Mouse (Mus musculus): ENCODE results near the gene Pawr.

Gene Pawr

DNA sequence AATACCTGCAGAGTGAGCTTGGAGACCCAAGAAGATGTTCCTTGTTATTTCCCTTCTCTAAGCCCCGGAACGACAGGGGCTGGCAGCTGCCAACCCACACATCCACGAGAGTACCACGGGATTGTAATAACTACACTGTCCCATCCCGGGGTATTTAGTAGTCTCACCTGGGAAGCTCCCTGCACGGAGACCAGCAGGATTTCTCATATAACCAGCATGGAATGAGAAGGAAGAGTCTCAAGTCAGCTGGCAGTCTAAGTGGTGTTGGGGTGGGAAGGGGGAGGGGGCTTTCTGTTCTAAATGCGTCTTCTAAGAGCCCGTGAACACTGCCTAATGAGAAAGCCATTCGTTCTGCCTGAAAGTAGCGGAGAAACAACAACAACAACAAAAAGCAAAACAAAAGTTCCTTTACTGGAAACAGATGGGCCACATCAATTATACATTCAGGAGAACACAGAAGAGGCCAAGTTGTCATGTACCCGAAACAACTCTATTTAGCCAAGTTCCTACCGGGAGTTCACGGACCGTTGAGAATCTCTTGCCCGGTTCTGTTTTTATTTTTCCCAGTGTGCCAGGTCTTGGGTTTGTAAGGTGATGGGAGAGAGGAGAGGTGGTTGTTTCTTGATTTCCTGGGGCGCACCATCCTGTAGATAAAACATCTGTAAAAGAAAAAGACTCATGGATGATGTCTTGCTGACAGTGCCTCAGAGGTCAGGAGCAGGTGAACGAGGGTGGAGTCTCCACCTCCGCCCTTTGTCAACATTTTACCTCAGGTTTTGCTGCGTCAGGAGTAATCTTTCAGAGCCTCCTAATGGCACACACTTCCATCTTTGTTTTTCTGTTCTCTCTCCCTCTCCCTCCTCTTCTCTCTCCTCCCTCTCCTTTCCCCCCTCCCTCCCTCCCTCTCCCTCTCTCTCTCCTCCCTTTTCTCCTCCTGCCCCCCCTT is 112.3 kb downstream of the Pawr start:
- DNase-seq (ENCODE audit: low spot score), result no peak

DNA sequence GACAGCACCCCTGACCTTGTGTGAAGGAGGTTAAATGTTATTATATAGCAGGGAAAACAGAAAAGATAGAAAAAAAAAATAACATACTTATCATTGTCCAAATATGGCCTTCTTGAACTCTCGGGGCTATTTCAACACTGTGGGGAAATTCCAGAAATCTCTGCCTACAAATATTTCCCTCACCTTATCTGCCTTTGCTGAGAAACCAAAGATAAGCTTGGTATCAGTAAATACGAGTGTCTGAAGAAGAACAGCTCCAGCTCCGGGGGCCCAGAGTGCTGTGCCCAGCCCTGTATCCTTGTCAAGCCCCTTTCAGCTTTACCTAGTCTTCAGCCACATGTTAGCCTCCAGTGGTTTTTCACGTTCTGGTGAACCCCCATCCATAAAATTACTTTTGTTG is 113.2 kb downstream of the Pawr start:
- DNase-seq (ENCODE audit: low spot score), result no peak

DNA sequence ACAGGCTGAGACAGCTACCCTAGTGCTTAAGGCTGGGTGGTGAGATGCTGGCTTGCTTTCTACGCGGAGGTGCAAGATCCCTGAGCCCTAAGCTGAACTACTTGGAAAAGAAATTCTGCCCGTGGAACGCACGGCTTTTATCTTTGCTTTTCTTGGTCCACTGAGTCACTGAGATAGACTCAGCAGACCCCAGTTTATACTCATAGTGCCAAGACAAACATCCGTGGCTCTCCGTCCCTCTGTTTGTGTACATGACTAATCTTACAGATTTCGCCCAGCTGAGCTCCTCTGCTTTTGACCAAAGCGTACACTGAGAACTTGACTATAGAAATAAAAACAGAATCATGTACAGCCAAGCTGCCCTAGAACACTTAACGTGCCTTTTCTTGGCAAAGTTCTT is 113.7 kb downstream of the Pawr start:
- DNase-seq (ENCODE audit: low spot score), result no peak

DNA sequence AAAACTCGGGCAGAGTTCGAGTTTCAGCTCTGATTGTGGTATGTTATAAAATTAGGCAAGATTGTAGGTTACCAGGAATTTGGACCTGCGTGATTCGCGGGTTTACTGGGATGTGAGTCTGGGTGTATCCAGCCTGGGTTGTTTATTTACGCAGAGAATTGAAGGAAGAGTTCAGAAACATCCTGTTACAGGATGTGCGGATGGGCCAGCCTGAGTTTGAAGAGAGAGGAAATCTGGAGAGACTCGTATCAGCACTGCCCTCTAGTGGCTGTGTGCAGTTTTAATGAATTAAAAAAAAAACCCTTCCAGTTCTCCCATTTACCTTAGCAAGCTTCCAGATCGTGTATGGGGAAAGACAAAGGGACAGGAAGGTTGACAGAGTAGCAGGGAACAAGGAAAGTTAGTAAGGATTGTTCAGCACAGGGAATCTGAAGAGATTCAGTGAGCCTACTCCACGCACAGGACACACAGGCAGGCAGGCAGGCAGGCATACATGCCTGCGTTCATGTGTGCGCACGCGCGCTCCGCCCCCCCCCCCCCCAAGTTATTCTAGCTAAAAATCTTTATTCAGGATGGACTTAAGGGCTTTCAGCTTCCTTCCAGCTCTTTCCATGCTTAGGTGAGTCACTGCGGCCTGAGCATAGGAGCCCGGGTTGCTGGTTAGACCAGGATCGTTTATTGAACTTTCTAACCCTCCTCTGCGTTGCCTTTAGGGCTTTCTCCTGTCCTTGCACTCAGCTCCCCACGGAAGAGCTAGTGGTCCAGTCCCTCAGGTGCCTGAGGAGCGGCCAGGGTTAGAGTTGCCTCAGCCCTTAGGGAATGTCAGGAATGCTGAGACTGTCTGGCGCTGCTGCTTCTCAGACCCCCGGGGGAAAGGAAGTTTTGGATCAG is 114.4 kb downstream of the Pawr start:
- DNase-seq (ENCODE audit: low spot score), result peak; percentile 37

DNA sequence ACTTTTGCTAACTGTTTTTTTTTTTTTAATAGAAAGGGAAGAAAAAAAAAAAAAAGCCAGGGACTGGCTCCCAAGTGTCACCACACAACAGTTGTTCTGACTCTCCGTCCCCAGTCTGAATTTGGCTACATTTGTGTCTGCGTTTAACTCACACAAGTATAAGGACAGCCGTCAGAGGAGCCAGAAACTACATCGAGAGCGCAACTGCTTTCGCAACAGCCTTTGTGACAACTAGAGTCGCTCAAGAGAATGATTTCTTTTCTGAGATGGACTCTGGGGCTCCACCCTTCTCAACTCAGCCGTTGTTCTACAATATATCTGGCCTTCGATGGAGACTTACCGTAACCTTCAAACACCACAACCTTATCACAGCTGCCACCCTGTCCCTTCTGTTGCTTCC is 115.3 kb downstream of the Pawr start:
- DNase-seq (ENCODE audit: low spot score), result no peak

DNA sequence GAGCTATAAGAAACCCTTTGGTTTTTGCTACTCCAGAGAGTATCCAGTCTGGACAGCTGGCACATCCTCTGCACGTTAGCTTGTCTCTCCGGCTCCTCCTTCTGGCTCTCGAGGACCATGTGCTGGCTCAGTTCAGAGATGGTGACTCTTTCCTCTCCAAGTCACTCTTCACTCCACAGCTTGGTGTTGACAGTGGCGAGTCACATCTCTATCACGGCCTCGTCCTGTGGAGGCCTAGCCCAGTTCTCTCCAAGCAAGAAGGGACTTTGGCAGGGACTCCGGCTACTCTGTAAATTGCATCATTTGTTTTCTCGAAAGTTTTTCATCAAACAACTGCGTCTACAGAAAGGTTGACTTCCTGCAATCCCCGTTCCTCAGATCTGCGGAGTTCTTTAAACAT is 116.5 kb downstream of the Pawr start:
- DNase-seq (ENCODE audit: low spot score), result no peak

DNA sequence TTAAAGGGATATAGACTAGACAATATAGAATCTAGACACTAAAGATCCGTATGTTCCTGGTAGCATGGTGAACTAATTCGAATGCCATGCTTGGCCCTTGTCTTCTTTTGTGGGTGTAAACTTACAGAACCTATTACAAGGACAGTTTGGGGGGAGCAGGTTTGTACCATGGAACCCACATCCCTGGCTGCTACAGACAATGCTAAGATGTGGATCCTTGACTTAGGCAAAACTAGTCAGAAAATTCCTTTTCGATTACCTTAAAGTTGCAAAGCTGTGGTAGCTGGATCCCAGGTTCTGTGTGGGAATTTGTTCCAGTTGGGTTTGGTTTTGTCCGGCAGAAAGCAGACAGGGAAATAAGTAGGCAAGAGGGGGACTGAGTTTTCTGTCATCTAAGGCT is 118.5 kb downstream of the Pawr start:
- DNase-seq (ENCODE audit: low spot score), result no peak

DNA sequence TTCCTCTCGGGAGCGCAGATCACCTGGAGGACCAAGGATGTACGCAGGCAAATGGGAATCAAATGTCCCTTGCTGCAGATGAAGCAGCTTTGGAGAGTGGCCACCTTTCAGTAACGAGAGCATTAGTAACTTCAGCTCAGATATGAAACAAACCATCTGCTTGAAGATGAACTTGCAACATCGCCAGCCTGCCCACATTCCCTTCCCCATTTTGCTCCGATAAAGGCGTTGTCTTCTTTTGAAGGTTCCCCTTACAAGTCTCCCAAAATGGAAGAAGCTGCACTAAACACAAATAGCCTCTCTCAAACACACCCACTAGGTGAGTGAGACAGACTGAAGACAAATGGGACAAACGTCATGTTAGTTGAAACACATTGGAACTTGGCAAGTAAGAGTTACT is 119.6 kb downstream of the Pawr start:
- DNase-seq (ENCODE audit: low spot score), result no peak

DNA sequence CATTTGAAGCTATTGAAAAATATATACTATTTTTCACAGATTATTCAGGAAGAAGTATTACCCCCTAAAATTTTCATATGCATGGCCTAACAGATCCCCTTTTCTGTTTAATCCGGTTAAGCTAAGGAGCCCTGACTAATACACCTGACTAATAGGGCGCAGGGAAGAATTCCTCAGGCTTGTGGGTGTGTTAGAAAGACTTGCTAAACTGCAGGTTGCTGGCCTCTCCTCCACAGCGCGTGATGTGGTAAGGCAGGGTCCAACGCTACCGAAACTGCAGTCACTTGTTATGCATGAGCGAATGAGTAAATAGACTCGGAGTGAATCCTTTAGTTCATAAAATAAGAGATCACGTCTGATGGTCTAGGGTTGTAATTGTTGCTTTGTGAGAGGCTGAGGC is 120.5 kb downstream of the Pawr start:
- DNase-seq (ENCODE audit: low spot score), result no peak

DNA sequence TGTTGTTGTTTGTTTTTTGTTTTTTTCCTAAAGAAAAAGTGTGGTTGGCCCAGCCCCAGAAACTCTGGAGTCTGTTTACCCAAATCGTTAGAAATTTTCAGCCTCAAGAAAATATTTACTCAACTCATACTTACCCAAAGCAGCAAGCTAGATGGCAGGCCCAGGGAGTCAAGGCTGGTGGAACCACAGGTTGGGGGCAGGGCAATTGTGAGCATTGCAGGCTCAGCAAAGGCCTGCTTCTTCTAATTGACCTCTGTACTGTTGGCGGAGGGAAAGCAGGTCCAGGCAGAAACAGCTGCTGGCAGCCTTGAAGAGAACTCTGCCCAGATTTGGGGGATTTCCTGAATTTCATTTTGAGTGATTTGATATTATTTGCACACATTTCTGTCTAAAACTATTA is 121.6 kb downstream of the Pawr start:
- no peak for DNase-seq (ENCODE audit: low spot score)

DNA sequence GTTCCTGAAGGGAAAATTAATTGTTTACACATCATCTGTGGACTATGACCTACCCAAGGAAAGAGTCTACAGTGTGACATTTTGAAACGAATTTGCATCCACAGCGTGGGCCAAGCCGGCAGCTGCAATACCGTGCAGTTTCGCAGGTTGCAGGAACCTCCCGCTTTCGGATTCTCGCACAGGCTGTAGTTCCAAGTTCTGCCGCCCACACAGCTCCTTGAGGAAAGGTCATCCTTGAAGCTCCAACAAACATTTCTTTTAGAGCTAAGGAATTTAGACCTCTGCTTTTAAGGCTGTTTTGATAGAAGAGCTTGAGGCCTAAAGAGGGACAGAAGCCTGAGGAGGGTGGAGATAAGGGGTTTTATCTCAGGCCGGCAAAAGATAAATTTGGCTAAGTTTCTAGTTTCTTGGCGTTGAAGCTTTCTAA is 122.8 kb downstream of the Pawr start:
- no peak for DNase-seq (ENCODE audit: low spot score)

DNA sequence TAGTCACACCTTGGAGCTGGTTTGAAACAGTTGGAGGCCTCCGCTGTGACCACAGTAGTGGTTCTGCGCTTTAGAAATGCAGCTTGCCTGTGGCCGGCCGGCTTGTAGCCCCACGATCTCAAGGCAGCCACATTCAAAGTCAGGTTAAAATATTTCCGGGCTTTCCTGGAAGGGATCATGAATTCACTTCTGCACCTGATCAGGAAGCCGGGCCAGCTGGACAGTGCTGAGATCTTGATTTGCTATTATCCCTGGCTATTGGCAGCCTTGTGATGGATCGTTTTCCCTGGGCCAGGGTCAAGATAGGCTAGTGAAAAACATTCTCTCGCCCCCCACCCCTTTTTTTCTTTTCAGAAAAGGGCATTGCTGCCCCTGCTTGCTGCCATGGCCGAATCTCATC is 123.3 kb downstream of the Pawr start:
- no peak for DNase-seq (ENCODE audit: low spot score)

DNA sequence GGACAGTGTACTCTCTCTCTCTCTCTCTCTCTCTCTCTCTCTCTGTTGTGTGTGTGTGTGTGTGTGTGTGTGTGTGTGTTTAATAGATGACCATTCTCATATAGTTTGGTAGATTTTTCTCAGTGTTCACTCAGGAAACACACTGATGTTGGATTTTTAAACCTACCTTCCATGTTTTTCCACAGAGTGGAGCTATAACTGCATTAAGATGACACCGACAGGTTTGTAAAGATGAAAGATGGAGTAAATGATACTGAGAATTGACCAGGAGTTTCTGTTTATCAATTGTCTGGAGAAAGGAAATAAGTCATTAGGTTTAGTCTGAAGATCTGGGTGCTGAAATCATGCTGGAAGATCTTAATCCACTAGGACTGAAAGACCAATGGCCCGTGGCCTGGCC is 124.0 kb downstream of the Pawr start:
- DNase-seq (ENCODE audit: low spot score), result no peak

DNA sequence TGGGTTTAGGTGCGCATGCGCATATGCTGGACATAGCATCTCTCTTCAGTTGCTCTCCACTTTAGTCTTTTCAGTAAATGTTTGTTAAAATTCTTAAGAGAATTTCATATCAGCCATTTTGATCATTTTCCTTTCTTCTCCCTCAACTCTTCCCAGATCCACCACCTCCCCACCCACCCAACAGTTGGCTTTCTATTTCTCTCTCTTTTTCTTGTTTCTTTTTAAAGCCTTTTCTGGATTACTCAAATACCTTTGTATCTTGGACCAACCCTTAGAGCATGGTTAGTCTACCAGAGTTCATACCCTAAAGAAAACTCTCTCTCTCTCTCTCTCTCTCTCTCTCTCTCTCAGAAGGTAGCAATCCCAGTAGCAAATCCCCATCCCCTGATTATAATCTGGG is 125.1 kb downstream of the Pawr start:
- DNase-seq (ENCODE audit: low spot score), result no peak

DNA sequence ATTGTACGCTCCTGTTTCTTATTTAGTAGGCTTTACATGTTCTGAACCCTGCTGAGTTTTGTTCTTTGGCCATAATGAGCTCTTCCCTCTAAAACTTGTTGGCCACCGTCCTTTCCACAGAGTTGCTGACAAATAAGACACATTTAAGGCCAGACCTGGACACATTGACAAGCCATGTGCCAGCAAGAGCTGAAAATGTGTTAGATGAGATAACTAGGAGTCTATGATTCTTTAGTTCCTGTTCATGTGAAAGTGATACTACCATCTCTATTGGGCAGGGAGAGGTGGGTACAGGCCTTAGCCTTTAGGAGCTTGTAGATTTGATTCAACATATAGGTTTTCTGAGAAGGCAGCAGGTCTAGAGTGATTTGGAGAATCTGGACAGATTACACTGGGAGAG is 129.9 kb downstream of the Pawr start:
- DNase-seq (ENCODE audit: low spot score), result no peak

Data from layer of hippocampus, adult 9-10 months (tissue).